Mouse (Mus musculus) heart, postnatal 0 days (tissue): Measurements from ENCODE around the gene Tcaf1.

Source experiments
- CTCF ChIP-seq: IDR thresholded peaks from 2 replicates; pipeline ENCODE4 v1.5.1; 2016; ENCODE audit warnings: antibody characterized with exemption, control low read depth, low read depth
- EP300 ChIP-seq: IDR thresholded peaks from 2 replicates; pipeline ENCODE4 v1.6.1; 2016; ENCODE audit warnings: antibody characterized with exemption, low read depth

DNA sequence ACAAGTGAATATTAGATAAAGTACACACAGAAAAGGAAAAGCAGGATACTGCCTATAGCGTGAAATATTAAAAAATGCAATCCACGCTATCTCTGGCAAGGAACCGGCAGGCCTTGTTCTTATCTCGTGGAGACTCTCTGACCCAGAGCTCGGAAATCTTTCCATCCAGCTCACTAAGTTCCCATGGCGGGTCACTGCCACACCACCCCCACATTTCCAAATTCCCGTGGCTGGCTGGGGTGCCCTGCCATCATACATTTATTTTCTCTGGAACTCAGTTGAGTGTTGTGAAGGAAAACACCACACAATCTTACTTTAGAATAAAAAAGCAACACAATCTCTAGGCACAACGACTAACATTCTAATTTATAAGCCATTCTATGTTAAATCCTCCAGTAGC lies 4.8 kb upstream of the Tcaf1 start:
- no peak for TF ChIP-seq CTCF
- no peak for TF ChIP-seq EP300
